ENCODE assay signal across 18 mouse cellular contexts in genomic region chr9:49624910-49625309, GRCm38 (mm10).
DNase-seq lines count a peak whose midpoint lies in the region; ATAC-seq lines count a peak whose summit lies in the region.
"Had no signal": no experiment of that assay in that cellular context is flagged by ENCODE, and none has a peak within 500 bp of the region (broad histone marks: within the 10 kb centered on the region; RNA-seq: fewer than 3 reads in every experiment).

No protein-coding gene starts in this region.

- 80% methylated on average over 6 of the region's 6 CpGs for WGBS in forebrain, embryonic 12.5 days
- WGBS in forebrain, embryonic 10.5 days: 91% methylated on average over 6 of the region's 6 CpGs
- 83% methylated on average over 6 of the region's 6 CpGs for WGBS in hindbrain, embryonic 10.5 days
- 79% methylated on average over 6 of the region's 6 CpGs for WGBS in midbrain, embryonic 14.5 days

- H3K9me3 ChIP-seq in forebrain, embryonic 12.5 days: no peaks in the 10 kb centered on the region
- no peaks in the 10 kb centered on the region for H3K9me3 ChIP-seq in forebrain, embryonic 10.5 days
- H3K9me3 ChIP-seq in hindbrain, embryonic 10.5 days: no peaks in the 10 kb centered on the region
- no peaks in the 10 kb centered on the region for H3K9me3 ChIP-seq in midbrain, embryonic 14.5 days (ENCODE audit: control insufficient read depth, low read length)
- H3K9me3 ChIP-seq: lung, embryonic 15.5 days; stomach, embryonic 15.5 days had no signal

- H3K9ac ChIP-seq in forebrain, embryonic 12.5 days: no peak overlapping the region
- H3K9ac ChIP-seq in midbrain, embryonic 14.5 days (replicated peaks; ENCODE audit: low read length): no peak overlapping the region
- H3K9ac ChIP-seq: lung, embryonic 15.5 days; stomach, embryonic 15.5 days had no signal

- H3K27ac ChIP-seq in forebrain, embryonic 12.5 days: peak overlapping the region; percentile 83; the same call in 1 of the 2 replicates
- no peak overlapping the region for H3K27ac ChIP-seq in forebrain, embryonic 10.5 days
- H3K27ac ChIP-seq in hindbrain, embryonic 10.5 days: peak overlapping the region; percentile 76; the same call in 1 of the 2 replicates
- peak overlapping the region; percentile 87 for H3K27ac ChIP-seq in midbrain, embryonic 14.5 days (replicated peaks; ENCODE audit: low read depth, low read length)
- H3K27ac ChIP-seq: kidney, postnatal 0 days; lung, embryonic 15.5 days; stomach, embryonic 15.5 days had no signal

- peaks cover 28% of the 10 kb centered on the region for H3K4me1 ChIP-seq in forebrain, embryonic 12.5 days
- peaks cover 20% of the 10 kb centered on the region for H3K4me1 ChIP-seq in forebrain, embryonic 10.5 days
- peaks cover 18% of the 10 kb centered on the region for H3K4me1 ChIP-seq in hindbrain, embryonic 10.5 days (replicated peaks)
- H3K4me1 ChIP-seq in midbrain, embryonic 14.5 days (ENCODE audit: control insufficient read depth, insufficient read depth, low read length): peaks cover 52% of the 10 kb centered on the region
- H3K4me1 ChIP-seq: lung, embryonic 15.5 days; stomach, embryonic 15.5 days had no signal

- H3K36me3 ChIP-seq in forebrain, embryonic 12.5 days (replicated peaks): no peaks in the 10 kb centered on the region
- no peaks in the 10 kb centered on the region for H3K36me3 ChIP-seq in forebrain, embryonic 10.5 days (replicated peaks)
- no peaks in the 10 kb centered on the region for H3K36me3 ChIP-seq in hindbrain, embryonic 10.5 days
- H3K36me3 ChIP-seq in midbrain, embryonic 14.5 days (ENCODE audit: control insufficient read depth, insufficient read depth, low read length): no peaks in the 10 kb centered on the region
- H3K36me3 ChIP-seq: lung, embryonic 15.5 days; stomach, embryonic 15.5 days had no signal

- H3K4me3 ChIP-seq in forebrain, embryonic 12.5 days (replicated peaks): no peak overlapping the region
- H3K4me3 ChIP-seq in forebrain, embryonic 10.5 days: no peak overlapping the region
- no peak overlapping the region for H3K4me3 ChIP-seq in hindbrain, embryonic 10.5 days
- H3K4me3 ChIP-seq in midbrain, embryonic 14.5 days (replicated peaks; ENCODE audit: low read depth, low read length): no peak overlapping the region
- H3K4me3 ChIP-seq: lung, embryonic 15.5 days; myocyte; stomach, embryonic 15.5 days had no signal

- DNase-seq in forebrain, embryonic 10.5 days (ENCODE audit: extremely low spot score, low spot score): no peak
- DNase-seq in Muller cell, postnatal 12 days (ENCODE audit: inconsistent ontology term): peak; percentile 66
- no peak for DNase-seq in hindbrain, embryonic 10.5 days (ENCODE audit: low spot score)
- DNase-seq in midbrain, embryonic 14.5 days: no peak
- no peak for DNase-seq in adipocyte (ENCODE audit: low spot score)
- no peak for DNase-seq in urinary bladder, postnatal 4 days (ENCODE audit: low spot score in 2 of 2)
- no peak for DNase-seq in kidney, adult 9 months
- DNase-seq: adrenal gland, postnatal 25 days; cerebellum, postnatal 10 days; left cerebral cortex, postnatal 4 days; thymus, postnatal 14 days had no signal

- no peak overlapping the region for H3K4me2 ChIP-seq in forebrain, embryonic 12.5 days
- H3K4me2 ChIP-seq in midbrain, embryonic 14.5 days (ENCODE audit: low read length): no peak overlapping the region
- H3K4me2 ChIP-seq: liver, embryonic 11.5 days; lung, embryonic 15.5 days; stomach, embryonic 15.5 days had no signal

- ATAC-seq in forebrain, embryonic 12.5 days (ENCODE audit: low FRiP score): no peak
- ATAC-seq in midbrain, embryonic 14.5 days (ENCODE audit: low FRiP score, low TSS enrichment): no peak

- H3K27me3 ChIP-seq in forebrain, embryonic 12.5 days: no peaks in the 10 kb centered on the region
- H3K27me3 ChIP-seq in forebrain, embryonic 10.5 days (ENCODE audit: poor library complexity, severe bottlenecking): no peaks in the 10 kb centered on the region
- H3K27me3 ChIP-seq in hindbrain, embryonic 10.5 days (ENCODE audit: insufficient read depth, poor library complexity, severe bottlenecking): no peaks in the 10 kb centered on the region
- H3K27me3 ChIP-seq in midbrain, embryonic 14.5 days (ENCODE audit: control insufficient read depth, insufficient read depth, low read length): no peaks in the 10 kb centered on the region
- H3K27me3 ChIP-seq: CH12.LX; lung, embryonic 15.5 days; stomach, embryonic 15.5 days had no signal
